Mouse (Mus musculus) adrenal gland, postnatal 25 days (tissue): ENCODE results near the gene Nipbl. TPM values are rescaled to one million over a fixed set of nuclear protein-coding genes. Genes with fewer than 3 reads are reported as not detected.
"Not testable (repeated sequence)": the region's sequence is repeated elsewhere in the genome, so short reads cannot be mapped to it uniquely, and the experiment has no call there.

ENCODE experiments used
- DNase-seq: peaks from one replicate; pipeline ENCODE4 v3.0.0; 2021; ENCODE audit warnings: mixed read lengths
- long read RNA-seq: library from polyadenylated mRNA; stranded (forward); transcript quantifications from one replicate; pipeline ENCODE4 v2.0.0, GENCODE M21; 2021
- total RNA-seq: library from RNA; stranded (reverse); gene quantifications from 2 replicates; pipeline ENCODE4 v1.2.3, GENCODE M21; 2021

The Nipbl gene
- 54.8 and 55.9 TPM in 2 replicates for total RNA-seq
- long read RNA-seq, partial matches to known transcripts = 5 of 8 reads
- long read RNA-seq, other reads (novel, unspliced or antisense) = 3 of 8 reads

GRCm38 (mm10) chr15:8443926-8444889, at the start of gene Nipbl:
Gene Nipbl (minus strand): TSS chr15:8444463.
- DNase-seq = peak; percentile 91

GRCm38 (mm10) chr15:8485261-8485660, 41.0 kb upstream of the Nipbl start:
- DNase-seq = no peak

DNA sequence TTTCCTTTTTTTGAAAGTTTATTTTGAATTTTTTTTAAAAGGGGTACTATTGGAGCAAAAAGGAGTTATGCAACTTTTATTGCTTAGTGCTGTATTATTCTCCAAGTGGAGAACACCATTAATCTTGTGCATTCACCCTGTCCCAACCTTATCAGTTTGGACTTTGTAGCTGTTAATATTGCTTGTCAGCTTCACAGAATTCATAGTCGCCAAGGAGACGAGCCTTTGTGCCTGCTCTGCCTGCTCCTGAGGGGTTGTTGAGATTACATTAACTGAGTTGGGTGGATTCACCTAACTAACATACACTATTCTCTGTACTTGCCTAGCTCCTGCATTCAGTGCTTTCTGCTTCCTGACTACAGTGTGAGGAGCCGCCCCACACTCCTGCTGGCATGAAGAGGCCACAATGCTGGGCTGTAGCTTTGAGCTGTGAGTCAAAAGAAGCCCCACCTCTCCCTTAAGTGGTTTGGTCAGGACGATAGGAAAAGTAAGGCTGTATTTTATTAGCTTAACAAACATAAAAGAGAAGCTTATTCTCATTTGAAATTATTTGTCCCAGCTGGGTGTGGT, 24.8 kb upstream of the Nipbl start:
- DNase-seq = no peak

GRCm38 (mm10) chr15:8463521-8463920, 19.3 kb upstream of the Nipbl start:
- DNase-seq = no peak

- DNase-seq = no peak
These were observed 18.5 kb upstream of the Nipbl start for GRCm38 (mm10) chr15:8462780-8463179.

- no peak for DNase-seq
These were observed 16.6 kb upstream of the Nipbl start for GRCm38 (mm10) chr15:8460871-8461270.

- no peak for DNase-seq
These were observed 15.7 kb upstream of the Nipbl start for GRCm38 (mm10) chr15:8459979-8460378.

GRCm38 (mm10) chr15:8456223-8456622, 12.0 kb upstream of the Nipbl start:
- DNase-seq = not testable (repeated sequence)

DNA sequence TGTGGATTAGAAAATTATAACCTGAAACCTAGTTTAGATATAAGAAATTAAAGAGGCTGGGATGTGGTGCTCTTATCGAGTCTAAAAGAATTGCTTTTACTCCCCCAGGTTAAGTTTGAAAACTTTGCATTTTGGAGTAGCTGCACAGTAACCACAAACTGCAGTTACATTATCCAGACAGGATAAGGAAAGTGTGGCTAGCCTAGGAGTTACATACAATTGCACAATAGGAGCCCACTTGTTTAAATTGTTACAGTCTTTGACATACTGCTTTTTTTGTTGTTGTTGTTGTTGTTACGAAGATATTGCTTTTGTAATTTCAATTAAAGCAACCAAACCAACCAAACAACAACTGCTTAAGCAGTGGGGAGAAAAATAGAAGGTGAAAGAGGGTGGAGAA, 11.2 kb upstream of the Nipbl start:
- DNase-seq = no peak

DNA sequence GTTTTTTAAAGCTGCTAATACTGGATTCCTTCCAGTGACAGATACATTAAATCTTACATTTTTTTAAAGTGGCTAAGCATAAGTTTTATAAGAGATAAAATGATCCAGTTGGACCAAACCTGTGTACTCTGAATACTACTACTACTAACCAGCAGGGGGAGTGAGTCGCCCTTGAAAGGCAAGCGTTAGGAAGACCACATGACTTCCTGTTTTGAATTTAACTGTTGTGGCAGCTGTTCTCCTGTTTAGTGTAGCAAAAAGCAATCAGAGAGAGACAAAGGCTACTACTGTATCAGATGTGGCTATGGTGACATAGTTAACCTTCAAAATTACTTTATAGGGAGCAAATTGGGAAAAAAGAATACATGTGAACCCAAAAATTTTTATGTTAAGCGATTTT, 6.8 kb upstream of the Nipbl start:
- DNase-seq = peak; percentile 10

DNA sequence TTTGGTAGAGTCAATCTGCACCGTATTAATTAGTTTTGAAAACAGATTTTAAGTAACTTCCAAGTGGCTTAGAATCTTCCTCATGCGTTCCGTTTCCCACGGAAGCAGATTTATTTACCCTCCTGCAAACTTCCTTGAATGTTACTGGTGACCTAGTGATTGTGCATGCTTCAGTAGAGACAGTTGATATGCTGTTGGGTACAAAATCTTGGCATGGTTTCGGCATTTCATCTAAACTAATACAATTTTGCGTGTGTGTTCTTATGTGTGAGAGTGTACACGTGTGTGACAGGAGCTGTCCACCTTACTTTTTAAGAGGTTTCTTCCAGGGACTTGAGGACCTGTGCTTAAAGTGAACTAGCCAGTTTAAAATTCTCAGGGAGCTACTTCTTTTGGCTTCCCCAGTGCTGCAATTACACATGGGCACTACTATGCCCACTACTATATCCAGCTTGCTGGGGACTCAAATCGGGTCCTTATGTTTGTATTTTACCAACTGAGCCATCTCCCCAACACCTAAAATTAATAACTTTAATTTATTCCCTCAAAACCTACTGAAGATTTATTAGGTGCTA, 3.0 kb upstream of the Nipbl start:
- no peak for DNase-seq

- no peak for DNase-seq
These were observed 2.2 kb upstream of the Nipbl start for GRCm38 (mm10) chr15:8446435-8446834.

DNA sequence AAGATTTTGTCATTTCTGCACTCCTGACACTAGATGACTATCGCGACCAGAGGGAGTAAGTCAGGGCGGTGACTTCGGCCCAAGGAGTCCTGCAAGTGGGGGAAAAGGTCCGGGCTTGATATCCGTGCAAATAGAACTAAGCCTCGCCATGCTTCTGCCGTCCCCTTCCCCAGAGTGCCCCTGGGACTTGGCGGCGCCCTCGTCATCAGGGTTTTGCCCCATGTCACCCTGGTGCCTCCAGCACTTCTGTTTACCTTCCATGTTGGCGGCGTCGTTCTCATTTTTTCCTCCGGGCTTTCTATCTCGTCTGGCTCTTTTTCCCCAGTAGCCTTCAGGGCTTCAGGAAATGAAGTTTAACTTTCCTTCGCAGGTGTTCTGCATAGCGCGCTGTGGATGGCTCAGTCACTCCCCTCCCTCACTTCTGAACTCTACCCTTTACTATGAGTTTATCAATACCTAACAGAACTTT, 1.7 kb upstream of the Nipbl start:
- peak; percentile 27 for DNase-seq

DNA sequence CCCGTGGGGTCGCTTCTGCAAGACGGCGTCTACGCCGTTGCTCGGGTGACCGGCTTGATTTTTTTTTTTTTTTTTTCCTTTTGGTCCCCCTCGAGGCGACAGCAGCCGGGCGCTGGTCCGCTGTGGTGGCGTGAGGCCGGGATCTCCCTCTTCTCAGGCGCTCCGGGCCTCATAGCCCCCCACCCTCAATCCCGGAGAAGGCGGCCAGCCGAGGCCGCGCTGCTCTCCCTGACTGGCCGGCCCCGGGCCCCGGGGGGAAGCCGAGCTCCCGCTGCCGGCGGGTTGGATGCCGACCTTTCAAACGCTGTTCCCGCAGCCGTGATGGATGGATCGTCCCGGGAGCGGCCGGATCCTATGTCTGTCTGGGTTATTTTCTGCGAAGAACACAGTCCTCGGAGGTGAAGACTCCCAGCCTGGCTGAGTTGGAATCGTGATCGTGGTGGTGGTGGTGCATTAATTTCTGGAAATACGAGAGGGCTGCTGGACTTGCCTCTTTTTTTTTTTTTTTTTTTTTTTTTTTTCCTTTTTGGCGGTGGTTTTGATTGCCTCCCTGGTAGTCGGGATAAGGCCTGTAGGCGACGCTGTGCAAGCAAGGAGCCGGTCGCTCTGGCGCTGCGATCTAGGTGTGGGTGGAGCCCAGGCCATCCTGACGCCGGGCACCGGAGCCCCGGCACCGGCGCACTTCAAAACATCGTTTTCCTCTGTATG, 781 bp upstream of the Nipbl start:
- peak; percentile 82 for DNase-seq

DNA sequence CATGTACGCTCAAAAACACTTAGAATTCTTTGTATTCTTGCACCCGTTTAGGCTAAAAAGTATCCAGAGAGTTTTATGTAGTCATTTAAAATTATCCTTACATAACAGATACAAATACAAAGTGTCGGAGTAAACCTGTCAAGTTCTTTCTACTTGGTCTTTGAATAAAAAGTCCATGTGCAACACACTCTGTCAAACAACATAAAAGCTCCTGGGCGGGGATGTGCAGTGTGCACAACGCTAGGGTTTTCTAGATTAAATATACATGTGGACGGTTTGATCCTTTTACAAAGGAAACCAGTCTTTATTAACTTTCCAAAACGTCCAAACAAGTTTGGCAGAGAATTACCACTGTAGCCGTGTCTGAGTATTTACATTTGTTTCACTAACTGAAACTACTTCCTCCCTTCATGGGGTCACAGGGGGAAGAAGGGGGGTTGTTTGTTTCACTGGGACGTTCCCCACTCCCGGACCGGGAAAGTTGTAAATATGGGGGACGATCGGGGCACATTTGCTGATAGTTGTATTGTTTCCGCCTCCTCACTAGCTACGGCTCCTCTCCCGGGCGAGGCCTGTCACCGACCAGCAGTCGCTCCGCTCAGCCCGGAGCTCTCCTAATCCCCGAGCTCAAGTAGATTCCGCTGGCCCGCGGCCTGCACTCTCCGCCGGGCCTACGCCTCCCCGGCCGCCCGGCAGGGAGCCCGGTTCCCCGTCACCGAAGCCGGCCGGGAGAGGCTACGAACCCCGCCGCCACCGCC, 916 bp downstream of the Nipbl start:
- DNase-seq = peak; percentile 67

DNA sequence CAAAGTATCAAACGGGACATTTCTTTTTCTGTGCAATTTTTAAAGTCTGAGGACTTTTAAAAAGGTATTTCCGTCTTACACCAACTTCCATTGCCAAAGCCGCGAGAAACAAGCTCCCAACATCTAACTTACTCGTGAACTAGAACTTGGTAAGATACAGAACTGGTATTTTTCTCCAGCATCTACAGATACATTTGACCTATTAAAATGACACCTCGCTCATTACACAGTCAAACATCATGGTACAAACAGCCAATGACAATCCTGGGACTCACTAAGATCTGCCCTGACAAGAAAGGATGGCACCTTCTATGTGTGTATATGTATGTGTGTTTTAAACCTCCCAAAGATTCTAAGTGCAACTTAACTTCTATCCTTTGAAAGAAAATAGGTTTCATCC, 1.5 kb downstream of the Nipbl start:
- DNase-seq = no peak

- peak; percentile 18 for DNase-seq
These were observed 2.1 kb downstream of the Nipbl start for GRCm38 (mm10) chr15:8442156-8442555.

DNA sequence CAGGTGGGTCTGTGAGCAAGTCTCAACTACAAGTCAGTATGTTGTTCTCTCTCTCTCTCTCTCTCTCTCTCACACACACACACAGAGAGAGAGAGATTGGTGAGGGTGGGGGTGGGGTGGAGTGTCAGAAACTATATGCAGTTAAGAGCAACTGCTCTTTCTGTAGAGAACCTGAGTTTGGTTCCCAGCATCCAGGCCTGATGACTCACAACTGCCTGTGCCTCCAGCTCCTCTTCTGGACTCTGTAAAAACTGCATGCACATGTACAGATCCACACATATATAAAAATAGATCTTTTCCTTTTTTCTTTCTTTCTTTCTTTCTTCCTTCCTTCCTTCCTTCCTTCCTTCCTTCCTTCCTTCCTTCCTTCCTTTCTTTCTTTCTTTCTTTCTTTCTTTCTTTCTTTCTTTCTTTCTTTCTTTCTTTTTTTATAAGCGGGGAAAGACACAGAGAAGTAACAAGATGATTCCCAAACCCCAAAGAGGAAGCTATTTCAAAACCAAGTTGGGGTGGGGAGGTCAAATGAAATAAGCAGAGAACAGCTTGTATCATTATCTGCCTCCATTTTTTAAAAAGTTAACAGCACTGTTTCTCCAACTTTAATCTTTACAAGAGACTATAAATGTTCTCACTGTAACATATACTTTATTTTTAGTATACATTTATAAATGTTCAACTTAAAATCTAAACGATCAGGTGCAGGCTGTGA, 10.9 kb downstream of the Nipbl start:
- no peak for DNase-seq

DNA sequence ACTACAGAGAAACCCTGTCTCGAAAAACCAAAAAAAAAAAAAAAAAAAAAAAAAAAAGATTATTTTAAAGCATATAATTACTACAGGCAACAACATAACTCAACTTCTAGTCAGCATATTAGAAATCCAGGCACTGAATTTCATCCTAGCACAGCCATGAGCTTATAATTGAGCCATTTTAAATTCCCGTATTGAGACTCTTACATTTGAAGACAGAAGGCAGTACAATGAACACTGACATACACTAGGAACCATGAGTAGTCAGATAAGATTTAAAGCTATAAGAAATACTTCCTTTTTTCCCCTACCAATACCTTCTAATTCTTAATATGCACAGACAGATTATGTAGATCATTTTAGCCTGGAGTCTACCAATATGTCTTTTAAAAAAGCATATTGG, 11.7 kb downstream of the Nipbl start:
- no peak for DNase-seq

DNA sequence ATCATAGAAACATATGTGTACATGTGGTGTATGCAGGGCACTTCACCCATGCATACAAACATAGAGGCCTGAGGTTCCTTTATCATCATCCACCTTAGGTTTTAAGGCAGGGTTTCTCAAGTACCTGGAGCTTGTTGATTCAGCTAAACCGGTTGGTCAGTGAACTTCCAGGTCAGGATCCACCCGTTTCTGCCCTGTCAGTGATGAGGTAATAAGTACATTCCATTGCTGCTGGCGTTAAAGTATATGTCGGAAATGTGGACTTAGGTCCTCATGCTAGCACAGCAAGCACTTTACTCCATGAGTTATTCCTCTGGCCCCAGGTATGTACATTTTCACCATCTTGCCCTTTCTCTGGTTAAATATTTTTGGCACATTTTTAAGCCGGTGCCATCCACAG, 14.8 kb downstream of the Nipbl start:
- no peak for DNase-seq

DNA sequence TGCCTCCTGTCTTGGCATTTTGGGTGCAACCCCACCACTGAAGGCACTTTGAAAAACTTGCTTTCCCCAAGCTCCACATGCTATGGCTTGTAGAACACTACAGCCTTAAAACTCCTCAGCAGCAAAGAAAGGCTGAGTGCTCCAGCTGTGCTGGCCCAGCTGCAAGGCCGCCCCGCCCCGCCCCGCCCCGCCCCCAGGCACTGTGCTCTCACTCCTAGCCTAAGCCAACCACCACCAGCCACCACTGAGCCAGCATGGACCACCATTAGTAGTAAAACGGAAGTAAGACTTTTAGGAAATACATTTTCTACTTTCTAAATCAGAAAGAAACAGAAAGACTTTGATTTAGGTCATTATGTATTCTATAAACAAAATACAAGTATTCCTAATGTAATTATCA, 23.4 kb downstream of the Nipbl start:
- no peak for DNase-seq
